Mouse (Mus musculus) frontal cortex, adult 2 months (tissue): ENCODE measurements around the gene Kifc5b. TPM values are rescaled to one million over a fixed set of nuclear protein-coding genes. Genes with fewer than 3 reads are reported as not detected.
"Not testable (repeated sequence)": the region's sequence is repeated elsewhere in the genome, so short reads cannot be mapped to it uniquely, and the experiment has no call there.

ENCODE experiments used
- DNase-seq, 2 experiments: peaks; one replicate each; pipeline ENCODE4 v3.0.0; 2022; ENCODE audit warnings: low spot score in 1 of 2; ENCODE audit errors: extremely low spot score in 1 of 2
- polyA plus RNA-seq: library from polyadenylated mRNA; depleted of rRNA; stranded (reverse); fragments of >200 nt; gene quantifications from 2 replicates; pipeline ENCODE4 v1.2.3, GENCODE M21; 2012

The Kifc5b gene
- polyA plus RNA-seq, 1 experiment: 4.5 TPM

DNA sequence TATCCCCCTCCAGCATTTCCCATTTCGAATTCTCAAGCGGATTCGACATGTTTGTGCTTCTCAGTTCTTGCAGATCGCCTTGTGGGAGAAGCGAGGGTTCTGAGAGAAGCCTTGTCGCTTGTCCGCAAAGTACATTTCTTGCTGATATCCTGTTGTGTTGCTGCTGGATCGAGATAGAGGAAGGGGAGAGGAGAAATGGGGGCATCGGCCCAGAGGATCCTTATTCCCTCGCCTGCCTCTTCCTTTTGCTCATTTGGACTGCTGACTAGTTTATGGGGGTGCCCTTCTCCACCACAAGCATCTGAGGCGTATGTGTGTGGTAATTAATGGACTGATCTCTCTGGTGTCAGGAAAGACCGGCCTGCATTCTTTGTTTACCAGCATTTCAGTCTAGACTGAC, 669 bp downstream of the Kifc5b start:
- not testable (repeated sequence) for DNase-seq

DNA sequence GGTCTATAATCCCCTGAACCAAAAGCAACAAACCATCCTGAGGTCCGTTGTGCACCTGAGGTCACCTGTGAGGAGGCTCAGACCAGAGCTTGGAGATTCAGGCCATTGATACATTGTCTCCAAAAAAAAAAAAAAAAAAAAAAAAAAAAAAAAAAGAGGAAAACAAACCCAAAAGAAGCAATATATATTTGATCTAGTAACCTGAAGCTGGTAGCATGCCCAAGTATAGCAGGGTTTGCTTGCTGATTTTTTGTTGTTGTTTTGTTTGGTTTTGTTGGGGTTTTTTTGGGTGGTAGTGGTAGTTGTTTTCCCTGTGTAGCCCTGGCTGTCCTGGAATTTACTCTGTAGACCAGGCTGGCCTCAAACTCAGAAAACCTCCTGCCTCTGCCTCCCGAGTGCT, 1.5 kb downstream of the Kifc5b start:
- DNase-seq: no peak

DNA sequence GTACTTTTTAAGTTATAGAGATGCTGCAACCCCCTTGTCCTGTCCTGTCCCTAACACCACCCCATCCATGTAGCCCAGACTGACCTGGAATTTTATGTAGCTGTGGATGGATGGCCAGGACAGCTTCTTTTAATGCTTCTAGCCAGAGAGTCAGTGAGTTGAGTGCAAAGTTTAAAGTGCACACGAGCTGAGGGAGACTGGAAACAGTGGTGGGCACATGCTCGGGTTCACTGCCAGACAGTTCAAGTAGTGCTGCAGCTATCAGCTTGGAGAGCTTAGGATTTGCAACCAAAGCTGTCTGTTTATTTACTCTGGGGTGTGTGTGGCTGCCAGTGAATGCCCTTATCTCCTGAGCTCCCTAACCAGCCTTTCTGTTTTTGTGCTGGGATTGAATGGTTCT, 2.6 kb downstream of the Kifc5b start:
- DNase-seq: not testable (repeated sequence)

DNA sequence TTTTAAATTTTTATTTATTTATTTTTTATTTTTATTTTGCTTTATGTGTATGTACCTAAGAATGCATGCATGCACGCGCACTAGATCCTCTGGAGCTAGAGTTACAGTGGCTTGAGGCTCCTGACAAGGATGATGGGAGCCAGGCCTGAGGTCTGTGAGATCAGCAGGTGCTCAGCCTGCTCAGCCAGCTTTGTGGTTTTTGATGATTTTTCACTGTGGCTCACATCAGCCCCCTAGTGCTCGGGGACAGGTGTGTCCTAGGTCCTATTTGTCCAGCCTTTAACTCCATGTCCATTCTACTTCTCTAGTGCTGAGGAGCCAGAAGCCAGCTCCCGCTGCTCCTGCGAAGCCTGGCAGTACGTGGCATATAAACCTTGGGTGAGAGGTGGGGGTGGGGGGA, 5.5 kb downstream of the Kifc5b start:
- not testable (repeated sequence) for DNase-seq

DNA sequence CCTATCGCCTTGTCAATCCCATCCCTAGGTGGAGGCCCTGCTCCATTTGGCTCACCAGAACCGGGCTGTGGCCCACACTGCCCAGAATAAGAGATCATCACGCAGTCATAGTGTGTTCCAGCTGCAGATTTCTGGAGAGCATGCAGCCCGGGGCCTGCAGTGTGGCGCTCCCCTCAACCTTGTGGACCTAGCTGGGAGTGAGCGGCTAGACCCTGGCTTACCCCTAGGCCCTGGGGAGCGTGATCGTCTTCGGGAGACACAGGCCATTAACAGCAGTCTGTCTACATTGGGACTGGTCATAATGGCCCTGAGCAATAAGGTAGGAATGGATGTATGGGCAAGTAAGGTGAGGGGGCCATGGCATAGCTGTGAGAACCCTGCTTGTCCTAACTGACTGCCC, 8.5 kb downstream of the Kifc5b start:
- not testable (repeated sequence) for DNase-seq

DNA sequence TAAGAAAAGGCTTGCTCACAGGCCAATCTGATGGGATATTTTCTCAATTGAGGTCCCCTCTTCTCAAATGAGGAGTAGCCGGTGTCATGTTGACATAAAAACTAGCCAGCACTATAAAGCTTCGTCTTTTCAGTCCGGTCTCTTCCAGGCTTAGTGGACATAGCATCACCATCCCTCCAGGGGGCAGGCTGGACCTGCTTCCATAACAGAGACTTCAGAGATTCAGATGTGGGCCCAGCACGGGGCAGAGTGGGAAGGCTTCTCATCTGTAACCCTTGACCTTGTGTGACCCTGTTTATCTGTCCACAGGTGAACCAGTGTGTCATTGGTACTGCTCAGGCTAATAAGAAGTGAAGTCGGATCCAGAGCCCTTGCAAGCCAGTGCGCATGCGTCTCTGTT, 14.9 kb downstream of the Kifc5b start:
- peak in 1 of 2 experiments; percentile 56 for DNase-seq

DNA sequence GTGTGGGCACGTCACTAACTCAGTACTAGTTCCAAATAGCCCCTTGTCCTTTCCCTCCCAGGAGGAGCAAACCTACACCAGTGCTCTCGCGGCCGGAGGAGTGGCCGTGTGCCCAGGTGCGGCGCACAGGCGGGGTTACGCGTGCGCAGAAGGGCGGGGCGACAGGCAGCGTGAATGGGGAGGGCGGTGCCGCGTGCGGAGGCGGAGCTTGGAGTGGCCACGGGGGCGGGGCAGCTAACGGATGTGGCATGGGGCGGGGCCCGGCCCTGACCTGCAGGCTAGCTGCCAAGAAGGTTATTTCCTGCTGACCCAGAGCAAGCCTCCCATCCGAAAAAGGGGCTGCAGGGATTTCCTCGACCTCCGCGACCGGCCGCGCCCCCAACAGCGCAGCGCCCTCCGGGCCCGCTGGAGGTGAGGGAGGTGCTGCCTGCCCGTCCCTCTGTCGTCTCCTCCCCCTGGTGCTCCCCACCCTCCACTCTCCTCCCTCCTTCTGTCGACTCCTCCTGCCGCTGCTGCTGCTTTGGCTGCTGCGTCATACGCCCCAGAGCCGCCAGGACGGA, 16.0 kb downstream of the Kifc5b start, which contains the start of gene Phf1:
TSS of gene Phf1 (plus strand) at position 214 of the 560 bp plus-strand sequence.
- DNase-seq: peak; percentile 88 to 97

DNA sequence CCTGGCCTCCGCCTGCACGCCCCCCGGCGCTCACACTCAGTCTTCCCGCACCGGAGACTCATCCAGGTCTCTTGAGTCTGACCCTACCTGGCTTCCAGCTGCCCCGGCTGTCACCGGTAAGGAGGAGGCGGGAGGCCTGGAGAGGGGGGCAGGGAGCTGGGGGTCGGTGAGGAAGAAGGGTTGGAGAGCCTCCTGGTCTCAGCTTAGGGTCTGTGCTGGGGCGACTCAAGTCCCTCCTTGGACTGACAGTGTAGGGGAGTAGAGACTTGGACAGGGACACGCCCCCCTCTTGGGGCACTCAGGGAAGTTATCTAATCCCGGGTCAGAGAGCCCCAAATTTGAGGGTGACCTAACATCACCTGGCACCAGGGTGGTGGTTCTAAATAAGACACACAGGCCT, 16.5 kb downstream of the Kifc5b start:
- DNase-seq: no peak

DNA sequence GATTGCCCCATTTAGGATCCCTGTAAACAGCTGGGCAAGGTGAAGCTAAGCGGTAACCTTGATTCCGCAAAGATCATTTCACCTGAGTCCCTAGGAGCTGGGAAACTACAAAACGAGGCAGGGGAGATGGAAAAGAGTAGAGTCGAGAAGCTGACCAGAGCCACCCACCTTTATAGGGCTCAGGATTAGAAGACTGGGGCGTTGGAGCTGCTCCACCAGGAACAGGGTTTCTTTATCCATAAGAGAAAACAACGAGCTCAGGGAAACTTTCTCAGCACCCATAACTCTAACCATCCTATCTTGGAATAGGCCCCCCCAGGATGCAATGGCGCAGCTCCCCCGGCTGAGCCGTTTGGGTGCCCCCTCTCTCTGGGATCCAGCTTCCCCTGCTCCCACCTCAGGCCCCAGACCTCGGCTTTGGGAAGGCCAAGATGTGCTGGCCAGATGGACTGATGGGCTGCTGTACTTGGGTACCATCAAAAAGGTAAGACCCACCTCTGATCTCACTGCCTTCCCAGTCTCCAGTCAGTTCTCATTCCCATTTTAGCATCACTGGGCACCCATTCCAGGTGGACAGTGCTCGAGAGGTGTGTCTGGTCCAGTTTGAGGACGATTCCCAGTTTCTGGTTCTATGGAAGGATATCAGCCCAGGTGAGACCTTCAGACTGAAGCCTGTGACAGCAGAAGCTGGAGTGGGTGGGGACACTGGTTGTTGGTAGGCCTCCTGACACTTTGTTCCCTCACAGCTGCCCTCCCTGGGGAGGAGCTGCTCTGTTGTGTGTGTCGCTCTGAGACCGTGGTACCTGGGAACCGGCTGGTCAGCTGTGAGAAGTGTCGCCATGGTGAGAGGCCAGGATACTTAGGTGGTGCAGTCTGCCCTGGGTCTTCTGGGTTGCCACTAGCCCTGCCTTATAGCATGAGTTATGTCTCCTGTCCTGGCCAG, 17.3 kb downstream of the Kifc5b start:
- no peak for DNase-seq

DNA sequence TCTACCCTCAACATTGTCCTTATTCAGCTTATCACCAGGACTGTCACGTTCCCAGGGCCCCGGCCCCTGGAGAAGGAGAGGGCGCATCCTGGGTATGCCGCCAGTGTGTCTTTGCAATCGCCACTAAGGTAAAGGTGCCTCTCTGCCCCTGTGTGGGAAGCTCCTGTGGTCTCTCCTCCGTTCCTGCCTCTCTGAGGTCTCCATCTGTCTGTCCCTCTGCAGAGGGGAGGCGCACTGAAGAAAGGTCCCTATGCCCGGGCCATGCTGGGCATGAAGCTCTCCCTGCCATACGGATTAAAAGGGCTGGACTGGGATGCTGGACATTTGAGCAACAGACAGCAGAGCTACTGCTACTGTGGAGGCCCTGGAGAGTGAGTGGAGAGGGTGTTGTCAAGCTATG, 18.1 kb downstream of the Kifc5b start:
- no peak for DNase-seq

DNA sequence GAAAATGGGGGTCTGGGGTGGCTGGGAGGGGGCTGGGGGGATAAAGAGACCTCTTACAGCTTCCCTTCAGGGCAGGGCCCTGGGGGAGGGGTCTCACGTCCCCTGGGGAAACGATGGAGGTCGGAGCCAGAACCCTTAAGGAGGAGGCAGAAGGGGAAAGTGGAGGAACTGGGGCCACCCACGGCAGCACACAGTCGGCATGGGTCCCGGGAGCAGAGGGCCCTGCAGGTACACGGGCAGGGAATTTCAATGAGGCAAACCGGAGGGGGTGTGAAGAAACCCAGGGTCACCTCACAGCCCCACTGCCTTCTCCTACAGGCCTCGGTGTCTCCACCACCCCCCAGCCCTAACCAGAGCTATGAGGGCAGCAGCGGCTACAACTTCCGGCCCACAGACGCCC, 19.6 kb downstream of the Kifc5b start:
- no peak for DNase-seq

DNA sequence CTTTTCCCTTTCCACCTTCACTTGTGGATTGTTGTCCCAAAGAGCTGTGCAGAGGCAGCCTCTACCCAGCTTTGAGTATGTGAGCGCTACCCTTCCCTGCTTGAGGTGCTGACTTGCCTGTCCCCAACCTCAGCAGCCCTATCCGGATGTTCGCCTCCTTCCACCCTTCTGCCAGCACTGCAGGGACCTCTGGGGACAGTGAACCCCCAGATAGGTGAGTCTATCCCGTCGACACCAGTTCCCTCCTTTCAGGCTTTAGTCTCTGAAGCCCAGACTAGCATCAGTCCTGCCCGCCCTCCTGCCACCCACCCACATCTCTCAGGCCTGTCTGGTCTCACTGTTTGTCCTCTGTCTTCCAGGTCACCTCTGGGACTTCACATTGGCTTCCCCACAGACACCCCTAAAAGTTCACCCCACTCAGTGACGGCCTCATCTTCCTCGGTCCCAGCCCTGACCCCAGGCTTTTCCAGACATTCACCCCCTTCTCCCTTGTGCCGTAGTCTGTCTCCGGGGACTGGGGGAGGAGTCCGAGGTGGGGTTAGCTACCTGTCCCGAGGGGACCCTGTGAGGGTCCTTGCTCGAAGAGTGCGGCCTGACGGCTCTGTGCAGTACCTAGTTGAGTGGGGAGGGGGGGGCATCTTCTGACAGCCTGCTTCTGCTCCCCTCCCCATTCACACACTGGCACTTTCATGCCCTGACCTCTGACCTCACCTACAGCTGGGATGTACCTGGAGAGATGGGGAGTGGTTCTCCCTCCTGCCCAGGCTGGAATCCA, 20.2 kb downstream of the Kifc5b start:
- no peak for DNase-seq

DNA sequence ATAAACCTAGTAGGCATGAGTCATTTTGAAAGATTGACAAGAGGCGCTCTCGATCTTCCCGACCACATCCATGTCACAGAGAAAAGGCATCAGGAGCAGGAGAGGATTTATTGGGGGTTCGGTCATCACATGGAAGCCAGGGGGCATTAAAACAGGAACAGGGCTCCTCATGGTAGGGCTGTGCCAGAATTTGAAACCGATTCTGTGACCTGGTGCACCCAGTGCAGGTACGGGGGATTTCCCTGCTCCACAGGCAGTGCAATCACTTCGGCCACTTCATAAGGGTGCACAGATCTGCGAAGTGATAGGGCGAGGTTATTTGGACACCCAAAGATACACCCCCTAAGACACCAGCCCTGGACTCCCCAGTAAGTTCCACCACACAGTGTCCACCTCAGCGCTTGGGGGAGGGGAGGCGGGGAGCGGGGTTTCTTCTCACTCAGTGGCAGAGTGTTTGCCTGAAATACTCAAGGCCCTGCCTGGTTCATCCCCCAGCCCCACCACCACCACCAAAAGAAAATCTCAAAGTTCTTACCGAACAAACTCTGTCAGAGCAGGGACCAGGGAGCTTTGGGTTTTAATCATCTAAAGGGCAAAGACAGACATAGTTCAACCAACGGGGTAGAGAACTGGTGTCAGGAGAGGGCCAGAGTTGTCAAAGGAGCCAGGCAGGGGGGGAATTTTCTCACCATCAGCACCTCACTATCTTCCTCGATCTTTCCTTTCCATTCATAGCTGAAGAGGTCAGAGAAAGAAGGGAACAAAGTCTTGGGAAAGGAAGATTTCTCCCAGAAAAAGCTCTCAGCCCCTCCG, 21.2 kb downstream of the Kifc5b start:
- no peak for DNase-seq

DNA sequence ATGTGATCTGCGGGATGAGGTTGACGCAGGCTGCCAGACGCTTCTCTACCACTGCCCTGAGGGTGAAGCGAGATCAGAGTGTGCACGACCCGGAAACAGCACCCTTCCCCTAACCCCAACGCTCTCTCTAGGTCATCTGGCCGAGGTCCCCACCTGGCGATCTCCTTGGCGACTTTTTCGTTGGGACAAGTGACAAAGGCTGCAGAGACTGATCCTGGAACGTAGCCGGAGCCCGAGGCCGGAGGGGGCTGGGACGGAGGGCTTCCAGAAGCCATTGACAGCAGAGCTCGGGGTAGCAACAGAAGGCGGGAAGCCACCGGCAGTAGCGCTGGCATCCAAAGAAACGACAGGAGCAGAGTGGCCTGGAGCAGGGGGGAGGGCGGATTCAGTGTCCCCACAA, 21.8 kb downstream of the Kifc5b start:
- no peak for DNase-seq

DNA sequence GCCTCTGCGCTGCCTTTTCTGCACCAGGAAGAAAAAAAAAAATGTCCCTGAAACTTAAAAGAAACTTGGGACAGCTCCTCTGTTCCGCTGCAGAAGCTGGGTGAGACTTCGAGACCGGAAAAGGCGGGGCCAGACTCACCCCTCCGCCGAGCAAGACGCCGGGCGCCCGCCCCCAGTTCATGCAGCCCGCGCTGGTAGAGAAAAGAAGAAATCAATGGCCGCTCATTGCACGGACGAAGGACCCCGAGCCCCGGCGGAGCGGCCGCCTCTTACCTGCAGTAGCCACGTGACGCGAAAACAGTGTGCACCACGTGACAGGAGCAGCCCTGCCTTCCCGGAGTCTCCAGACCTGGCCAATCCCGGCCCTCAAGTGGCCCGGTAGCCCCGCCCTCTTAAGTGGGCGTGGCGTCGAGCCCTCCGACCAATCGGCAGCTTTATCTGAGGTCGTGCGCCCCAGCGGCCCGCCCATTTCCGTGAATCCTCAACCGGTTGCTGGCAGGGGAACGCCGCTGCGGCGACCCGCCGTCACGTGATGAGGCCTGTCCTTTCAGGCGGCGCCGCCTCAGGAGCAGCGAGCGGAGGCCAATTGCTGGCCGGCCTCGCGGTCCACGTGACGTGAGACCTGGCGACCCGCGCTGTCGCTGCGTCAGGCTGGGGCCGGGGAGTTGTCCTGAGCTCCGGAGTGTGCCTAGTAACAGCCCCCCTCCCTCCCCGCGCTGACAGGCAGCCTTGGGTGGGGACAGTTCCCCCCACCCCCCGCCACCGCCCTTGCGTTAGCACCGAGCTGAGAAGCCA, 22.5 kb downstream of the Kifc5b start, which contains the start of gene Cuta:
TSS of gene Cuta (minus strand) at position 392 of the 795 bp plus-strand sequence.
- DNase-seq: peak; percentile 99 to 100

DNA sequence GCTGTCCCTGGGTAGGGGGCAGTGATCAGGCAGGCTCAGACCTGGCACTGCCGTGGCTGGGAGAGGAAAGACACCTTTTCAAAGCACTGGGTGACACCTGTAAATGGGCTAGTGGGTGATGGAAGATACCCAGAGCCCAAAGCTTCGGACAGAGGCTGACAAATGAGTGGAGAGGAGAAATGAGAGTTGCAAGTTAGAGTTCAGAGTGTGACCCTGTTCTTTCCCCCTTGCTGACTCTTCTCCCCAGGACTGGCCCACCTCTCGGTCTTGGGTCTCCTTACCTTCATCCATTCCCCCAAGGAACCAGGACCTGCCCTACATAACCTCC, 23.0 kb downstream of the Kifc5b start:
- DNase-seq: no peak

DNA sequence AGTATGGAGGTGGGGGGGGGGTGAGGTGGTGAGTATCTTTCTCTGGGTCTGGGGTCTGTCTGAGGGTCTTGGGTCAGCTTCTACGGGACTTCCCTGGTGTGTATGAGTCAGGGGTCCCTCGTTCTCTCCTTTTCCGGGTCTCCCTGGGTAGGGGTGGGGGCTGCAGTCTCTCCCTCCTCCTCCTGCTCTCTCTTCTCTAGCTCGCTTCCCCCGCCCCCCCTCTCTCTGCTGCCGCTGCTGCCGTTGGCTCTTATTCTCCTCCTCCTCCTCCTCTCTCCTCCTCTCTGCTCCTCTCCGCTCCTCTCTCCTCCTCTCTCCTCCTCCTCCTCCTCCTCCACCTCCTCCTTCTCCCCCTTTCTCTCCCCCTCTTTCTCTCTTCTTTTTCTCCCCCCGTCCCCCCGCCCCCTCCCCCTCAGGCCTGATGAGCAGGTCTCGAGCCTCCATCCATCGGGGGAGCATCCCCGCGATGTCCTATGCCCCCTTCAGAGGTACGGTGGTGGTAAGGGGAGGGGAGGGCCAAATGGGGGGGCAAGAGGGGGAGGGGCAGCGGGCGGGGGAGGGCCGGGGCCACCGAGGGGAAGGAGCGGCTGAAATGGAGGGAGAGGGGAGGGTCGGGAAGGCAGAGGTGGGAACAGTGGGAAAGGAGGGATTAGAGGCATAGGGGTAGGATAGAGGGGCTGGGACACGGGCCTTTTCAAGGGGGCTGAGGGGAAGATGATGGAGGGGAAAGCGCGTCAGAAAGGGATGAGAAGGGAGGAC, 24.3 kb downstream of the Kifc5b start, which contains the start of gene Syngap1:
TSS of gene Syngap1 (plus strand) at position 223 of the 759 bp plus-strand sequence.
- DNase-seq: peak in 1 of 2 experiments; percentile 58

DNA sequence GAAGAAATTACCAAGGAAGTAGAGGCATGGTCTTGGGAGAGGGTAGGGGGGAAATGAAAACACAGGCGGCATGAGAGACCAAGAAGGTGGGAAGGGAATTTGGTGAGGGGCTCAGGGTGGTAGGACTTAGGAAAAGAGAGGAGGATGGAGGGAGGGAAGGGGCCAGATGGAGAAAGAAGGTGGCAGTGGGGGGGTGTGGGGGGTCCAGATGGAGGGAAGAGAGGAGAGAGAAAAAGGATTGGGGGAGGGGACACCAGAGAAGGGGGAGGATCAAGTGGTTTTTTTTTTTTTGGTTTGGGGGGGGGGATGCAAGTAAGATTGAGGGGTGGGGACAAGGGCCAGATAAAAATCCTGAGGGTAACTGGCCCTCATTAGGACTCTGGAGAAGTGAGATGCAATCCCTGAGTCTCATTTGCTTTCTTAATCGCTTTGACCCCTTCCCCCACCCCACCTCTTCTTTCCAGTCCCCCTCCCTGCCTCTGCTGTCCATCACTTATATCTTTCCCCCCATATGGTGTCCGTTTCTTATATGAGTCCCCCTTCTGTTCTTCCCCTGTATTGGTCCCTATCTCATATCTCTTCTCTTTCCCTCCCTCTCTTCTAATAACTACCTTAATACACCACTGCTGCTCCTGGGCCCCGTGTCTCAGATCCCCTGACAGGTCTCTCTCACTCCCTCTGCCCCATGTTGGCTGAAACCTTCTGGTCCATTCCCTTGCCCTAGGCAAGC, 25.1 kb downstream of the Kifc5b start:
- no peak for DNase-seq
